Mouse (Mus musculus): Measurements from ENCODE around the gene Limd2.

DNA sequence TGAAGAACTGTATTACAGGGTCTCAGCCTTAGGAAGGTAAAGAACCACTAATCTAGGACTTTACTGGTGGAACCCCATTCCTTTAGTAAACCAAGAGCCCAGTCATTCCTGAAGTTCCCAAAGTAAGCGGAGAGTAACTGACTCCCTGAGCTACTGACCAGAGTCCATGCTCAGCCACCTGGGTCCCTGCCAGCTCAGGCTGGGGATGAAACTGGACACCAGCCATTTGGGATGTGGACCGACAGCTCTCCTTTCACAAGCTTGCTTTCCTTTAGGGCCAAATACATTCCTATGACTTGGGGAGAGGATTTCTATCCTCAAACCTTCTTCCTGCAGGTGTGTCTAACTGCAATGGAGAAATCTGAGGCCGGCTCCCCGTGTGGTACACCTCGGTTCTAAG is 13.7 kb upstream of the Limd2 start:
- no peak for TF ChIP-seq CTCF (conservative IDR thresholded peaks at IDR 0.05; ENCODE audit: insufficient read depth, insufficient read length, low read depth, low read length)
- TF ChIP-seq POLR2A (IDR thresholded peaks at IDR 0.05; ENCODE audit: low read depth, low read length): no peak

Measured in kidney, adult 2 months (tissue).